Mouse (Mus musculus) cerebellum, adult 11 months (tissue): Measurements from ENCODE around the gene Mlkl.
A peak's percentile ranks its signal among the peaks of the same experiment; 100 is the strongest.
"Not testable (repeated sequence)": the region's sequence is repeated elsewhere in the genome, so short reads cannot be mapped to it uniquely, and the experiment has no call there.

Experiments used
- DNase-seq: peaks from one replicate; pipeline ENCODE4 v3.0.0; 2022

Mlkl gene

DNA sequence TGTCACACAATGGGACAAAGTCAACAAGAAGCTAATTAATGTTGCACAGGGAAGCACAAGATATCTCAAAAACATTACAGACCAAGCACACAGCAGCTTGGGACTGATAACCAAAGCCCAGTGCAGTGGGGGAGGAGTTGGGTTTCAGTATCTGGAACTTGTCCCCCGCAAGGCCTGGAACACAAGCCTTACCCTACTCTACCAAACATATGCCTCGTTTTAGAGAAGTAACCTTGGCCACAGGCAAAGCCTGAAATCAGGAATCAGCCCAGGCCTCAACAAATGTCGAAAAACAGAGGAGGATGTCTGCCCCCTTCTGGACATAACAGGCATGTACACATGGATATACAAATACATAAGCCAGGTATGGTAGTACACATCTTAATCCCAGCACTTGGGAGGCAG, 25.2 kb downstream of the Mlkl start:
- DNase-seq, result no peak

- DNase-seq, result not testable (repeated sequence)
Measured at GRCm38 (mm10) chr8:111310006-111310405, 28.0 kb downstream of the Mlkl start.

- DNase-seq, result no peak
Measured at GRCm38 (mm10) chr8:111305031-111305730, 32.8 kb downstream of the Mlkl start.

DNA sequence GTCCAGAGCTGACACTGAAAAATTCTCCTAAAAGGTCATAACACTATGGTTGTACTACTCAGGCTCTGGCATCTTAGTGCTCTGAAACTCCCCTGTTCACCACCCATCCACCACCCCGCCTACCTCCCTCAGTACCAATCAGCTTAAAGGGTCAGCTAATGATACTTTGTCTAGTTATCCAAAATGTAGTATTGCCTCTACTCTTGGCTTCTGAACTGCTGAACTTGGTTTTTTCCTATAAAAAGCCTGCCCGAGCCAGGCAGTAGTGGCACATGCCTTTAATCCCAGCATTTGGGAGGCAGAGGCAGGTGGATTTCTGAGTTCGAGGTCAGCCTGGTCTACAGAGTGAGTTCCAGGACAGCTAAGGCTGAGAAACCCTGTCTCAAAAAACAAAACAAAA, 33.6 kb downstream of the Mlkl start:
- no peak for DNase-seq

DNA sequence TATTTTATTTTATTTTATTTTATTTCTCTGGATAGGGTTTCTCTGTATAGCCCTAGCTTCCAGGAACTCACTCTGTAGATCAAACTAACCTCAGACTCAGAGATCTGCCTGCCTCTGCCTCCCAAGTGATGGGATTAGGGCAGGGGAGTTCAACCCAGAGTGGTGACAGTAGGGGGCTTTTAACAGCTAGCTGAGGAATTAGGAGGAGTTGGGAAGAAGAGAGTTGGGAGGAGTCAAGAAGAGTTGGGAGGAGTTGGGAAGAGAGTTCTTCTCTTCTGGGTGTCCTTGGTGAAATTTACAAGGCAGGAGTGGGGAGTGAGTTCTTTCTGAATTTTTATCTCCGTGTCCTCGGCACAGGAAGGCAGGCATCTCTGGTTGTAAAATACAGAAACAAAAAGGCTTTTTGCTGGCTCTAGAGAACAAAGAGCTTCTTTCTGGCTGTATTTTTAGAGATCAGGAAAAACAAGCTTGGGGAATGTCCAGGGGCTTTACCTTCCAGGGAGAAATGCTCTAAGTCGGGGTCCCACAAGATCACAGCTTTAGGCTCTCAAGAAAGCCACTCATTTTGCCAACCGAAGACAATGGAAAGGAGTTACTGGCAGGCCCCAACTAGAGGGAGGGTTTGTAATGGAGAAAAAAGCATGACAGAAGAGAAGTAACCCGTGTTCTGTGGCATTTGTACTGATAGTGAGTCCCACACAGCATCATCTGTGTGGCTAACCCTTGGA, 34.7 kb downstream of the Mlkl start:
- DNase-seq, result not testable (repeated sequence)

DNA sequence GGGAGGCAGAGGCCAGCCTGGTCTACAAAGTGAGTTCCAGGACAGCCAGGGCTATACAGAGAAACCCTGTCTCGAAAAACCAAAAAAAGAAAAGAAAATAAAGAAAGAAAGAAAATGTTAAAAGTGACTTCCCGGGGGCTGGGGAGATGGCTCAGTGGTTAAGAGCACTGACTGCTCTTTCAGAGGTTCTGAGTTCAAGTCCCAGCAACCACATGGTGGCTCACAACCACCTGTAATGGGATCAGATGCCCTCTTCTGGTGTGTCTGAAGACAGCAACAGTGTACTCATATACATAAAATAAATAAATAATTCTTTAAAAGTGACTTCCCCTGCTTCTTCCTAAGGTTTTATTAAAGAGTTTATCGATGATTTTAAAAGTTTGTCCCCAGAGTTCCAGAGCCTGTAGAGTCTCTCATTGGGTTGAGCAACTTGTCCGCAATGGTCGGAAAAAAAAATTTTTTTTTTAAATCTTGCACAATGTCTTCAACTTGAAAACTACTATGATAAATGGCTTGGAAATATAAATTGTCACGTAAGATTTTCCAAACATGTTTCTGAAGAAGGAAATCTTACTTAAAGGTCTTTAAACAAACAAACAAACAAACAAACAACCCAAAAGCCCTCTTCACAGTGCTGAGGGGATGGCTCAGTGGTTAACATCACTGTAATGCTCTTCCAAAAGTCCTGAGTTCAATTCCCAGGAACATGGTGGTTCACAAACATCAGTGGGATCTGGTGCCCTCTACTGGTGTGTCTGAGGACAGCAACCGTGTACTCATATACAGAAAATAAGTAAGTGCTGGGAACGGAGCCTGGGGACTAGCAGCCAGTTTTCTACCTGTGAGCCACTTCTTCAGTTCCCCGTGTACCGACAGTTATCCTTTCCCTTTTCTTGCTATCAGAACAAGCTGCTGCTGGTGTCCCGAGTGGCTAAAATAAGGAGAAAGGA, 37.1 kb downstream of the Mlkl start:
- DNase-seq, result peak; percentile 10

GRCm38 (mm10) chr8:111299821-111300568, 38.0 kb downstream of the Mlkl start, which contains the start of gene Rfwd3:
Rfwd3 (minus strand) TSS chr8:111300222.
- peak; percentile 94 for DNase-seq

DNA sequence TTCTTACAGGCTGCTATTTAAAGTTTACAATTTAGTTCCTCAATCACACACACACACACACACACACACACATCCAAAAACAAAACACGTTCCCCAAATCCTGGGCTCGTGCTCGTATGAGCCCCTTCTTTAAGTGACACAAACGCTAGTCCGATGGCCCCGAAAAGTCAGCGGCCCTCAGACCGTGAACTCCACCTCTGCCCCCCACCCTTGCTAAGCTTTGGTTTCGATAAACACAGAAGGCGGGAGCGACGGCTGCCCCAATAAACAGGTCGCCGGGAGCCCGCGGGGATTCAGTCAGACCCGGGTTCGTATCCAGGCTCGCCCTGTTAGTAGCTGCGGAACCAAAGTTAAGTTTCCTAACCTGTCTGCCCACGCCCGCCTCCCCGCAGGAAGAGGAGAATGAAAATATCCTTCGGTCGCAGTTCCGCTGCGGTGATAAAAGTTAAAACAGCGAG, 38.6 kb downstream of the Mlkl start:
- DNase-seq, result peak; percentile 53

DNA sequence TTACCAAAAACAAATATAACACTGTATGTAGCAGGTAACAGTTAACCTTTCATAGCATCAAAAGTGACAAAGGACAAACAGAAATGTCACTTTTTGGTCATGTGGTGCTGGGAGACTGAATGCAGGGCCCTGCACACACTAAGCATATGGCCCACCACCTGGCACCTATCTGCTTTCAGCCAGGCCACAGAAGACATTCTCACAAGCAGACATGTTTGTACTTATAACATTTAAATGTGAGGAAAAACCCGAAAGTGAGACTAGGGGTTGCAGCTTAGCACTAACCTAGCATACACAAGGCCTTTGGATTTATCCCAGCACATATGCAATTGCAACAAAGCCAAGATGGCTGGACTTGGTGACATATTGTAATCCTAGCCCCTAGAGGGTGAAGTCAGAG, 40.0 kb downstream of the Mlkl start:
- DNase-seq, result peak; percentile 9

- no peak for DNase-seq
Measured at GRCm38 (mm10) chr8:111291733-111292132, 46.2 kb downstream of the Mlkl start.

- DNase-seq, result no peak
Measured at GRCm38 (mm10) chr8:111290586-111290985, 47.4 kb downstream of the Mlkl start.

DNA sequence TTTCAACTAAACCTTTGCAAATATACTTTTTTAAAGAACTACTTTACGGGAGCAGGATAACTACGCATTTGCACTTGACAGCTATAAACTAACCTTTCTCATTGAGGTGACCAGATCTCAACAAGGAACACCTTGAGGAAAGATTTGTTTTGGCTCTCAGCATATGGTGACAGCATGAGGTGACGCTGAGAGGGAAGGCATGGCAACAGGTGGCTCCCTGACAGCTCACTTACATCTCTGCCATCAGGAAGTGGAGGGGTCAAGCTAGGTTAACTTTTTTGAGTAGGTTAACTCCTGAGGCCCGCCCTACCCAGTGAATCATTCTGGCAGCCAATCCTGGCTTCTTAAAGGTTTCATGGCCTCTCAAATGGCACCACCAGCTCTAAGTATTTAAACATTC, 52.4 kb downstream of the Mlkl start:
- DNase-seq, result no peak

DNA sequence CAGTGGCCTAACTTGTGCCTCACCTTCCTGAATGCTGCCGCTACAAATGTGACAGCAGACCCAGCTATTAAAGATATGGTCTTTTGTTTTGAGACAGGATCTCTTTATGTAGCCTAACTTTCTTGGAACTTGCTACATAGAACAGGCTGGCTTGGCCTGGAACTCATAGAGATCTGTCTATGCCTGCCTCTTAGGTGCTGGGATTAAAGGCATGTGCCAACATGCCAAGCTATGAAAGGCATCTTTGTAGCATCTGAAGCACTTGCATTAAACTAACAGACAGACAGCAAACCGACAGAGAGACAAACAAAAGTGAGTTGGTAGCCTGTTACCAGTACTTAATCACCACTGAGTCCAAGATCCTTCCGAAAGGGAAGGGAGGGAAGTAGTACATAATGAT, 55.9 kb downstream of the Mlkl start:
- no peak for DNase-seq

- DNase-seq, result no peak
Measured at GRCm38 (mm10) chr8:111268277-111268676, 69.7 kb downstream of the Mlkl start.

GRCm38 (mm10) chr8:111266161-111266560, 71.8 kb downstream of the Mlkl start:
- DNase-seq, result not testable (repeated sequence)

DNA sequence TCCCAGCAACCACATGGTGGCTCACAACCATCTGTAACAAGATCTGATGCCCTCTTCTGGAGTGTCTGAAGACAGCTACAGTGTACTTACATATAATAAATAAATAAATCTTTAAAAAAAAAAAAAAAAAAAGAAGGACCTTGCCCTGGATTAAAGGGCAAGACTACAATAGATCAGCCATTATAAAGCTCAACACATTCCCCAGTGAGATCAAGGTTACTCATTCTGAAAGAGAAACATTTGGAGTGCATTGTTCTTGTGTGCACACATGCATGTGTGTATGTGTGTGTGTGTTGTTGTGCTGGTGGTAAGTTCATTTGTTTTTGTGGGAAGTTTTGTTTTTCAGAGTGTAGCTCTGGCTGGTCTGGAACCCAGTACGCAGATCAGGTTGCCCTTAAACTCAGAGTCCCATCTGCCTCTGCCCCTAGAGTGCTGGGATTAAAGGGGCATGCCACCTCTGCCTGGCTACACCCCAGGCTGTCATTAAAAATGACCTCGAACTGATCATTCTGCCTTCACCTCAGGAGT, 73.2 kb downstream of the Mlkl start:
- DNase-seq, result no peak

- no peak for DNase-seq
Measured at GRCm38 (mm10) chr8:111261981-111262381, 76.0 kb downstream of the Mlkl start.
